In the genomic region with DNA sequence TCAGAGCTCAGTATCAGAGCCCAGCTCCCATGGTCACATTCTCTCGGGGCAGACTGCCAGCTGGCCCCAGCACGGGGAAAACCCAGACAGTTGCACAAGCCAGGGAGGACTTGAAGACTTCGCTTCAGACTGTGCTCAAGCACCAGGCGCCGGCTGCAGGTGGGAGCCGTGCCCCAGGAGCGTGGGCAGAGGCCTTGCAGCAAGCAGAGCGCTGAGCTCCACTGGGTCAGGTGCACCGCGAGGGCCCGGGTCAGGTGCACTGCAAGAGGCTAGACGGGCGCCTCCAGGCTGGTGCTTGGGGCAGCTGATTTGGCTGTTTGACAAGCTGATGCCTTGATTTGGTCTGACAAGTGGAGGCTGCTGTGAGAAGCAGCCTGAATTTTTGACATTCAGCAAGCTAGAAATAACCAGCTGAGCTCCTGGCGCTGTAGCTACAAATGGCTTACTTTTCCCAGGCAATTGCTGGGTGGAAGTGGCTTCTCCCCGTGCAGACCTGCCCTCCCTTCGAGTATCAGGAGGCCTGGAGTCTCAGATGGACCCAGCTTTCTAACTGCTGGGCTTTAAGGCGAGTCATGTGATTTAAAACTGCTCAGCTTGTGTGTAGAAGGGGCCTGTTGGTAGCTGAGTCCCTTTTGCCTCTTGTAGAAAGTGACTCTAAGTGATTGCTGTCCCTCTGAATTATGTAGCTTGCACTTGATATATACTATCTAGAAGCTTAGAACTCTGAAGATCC, we compare ENCODE assay signal across 8 mouse cellular contexts.
DNase-seq lines count a peak whose midpoint lies in the region; ATAC-seq and TF ChIP-seq lines count a peak whose summit lies in the region.

No protein-coding gene starts in this region.

- no peak for TF ChIP-seq CTCF in cerebellum, adult 2 months (IDR thresholded peaks at IDR 0.05; ENCODE audit: borderline replicate concordance, insufficient read depth, low read depth, low read length)
- TF ChIP-seq CTCF in lung, adult 2 months (IDR thresholded peaks at IDR 0.05; ENCODE audit: insufficient read depth, low read length), result no peak

- no peak for TF ChIP-seq POLR2A in cerebellum, adult 2 months (IDR thresholded peaks at IDR 0.05; ENCODE audit: borderline replicate concordance, insufficient read depth, low read length)
- no peak for TF ChIP-seq POLR2A in lung, adult 2 months (IDR thresholded peaks at IDR 0.05; ENCODE audit: borderline replicate concordance, extremely low read depth, low read depth, low read length)

- 14% methylated on average over 17 of the region's 17 CpGs for WGBS in cerebellum, adult 2 months
- 42% methylated on average over 17 of the region's 17 CpGs for WGBS in hindbrain, embryonic 11.5 days
- WGBS in lung, adult 2 months, result 24% methylated on average over 17 of the region's 17 CpGs

- H3K9me3 ChIP-seq in hindbrain, embryonic 11.5 days (ENCODE audit: control insufficient read depth, low read length), result no peaks in the 10 kb centered on the region

- H3K27me3 ChIP-seq in cerebellum, adult 2 months (ENCODE audit: control insufficient read depth, insufficient read depth, low read length), result no peaks in the 10 kb centered on the region
- no peaks in the 10 kb centered on the region; the same call in 1 of the 2 replicates for H3K27me3 ChIP-seq in hindbrain, embryonic 11.5 days (ENCODE audit: control insufficient read depth, insufficient read depth, low read length)

- peak overlapping the region; percentile 40; the same call in 1 of the 2 replicates for H3K27ac ChIP-seq in cerebellum, adult 2 months (ENCODE audit: insufficient read depth, low read length)
- no peak overlapping the region for H3K27ac ChIP-seq in hindbrain, embryonic 11.5 days (ENCODE audit: low read depth, low read length)

- no peaks in the 10 kb centered on the region for H3K36me3 ChIP-seq in hindbrain, embryonic 11.5 days (ENCODE audit: control insufficient read depth, insufficient read depth, low read length)

- H3K4me1 ChIP-seq in cerebellum, adult 2 months (ENCODE audit: control insufficient read depth, insufficient read depth, low read length), result peaks cover 9% of the 10 kb centered on the region
- no peaks in the 10 kb centered on the region for H3K4me1 ChIP-seq in hindbrain, embryonic 11.5 days (replicated peaks; ENCODE audit: control insufficient read depth, insufficient read depth, low read length)
- H3K4me1 ChIP-seq in lung, adult 2 months (ENCODE audit: control insufficient read depth, insufficient read depth, low read length), result peaks cover 16% of the 10 kb centered on the region

- H3K9ac ChIP-seq in hindbrain, embryonic 11.5 days (ENCODE audit: low read depth, low read length), result no peak overlapping the region

- H3K4me3 ChIP-seq in cerebellum, adult 2 months (replicated peaks; ENCODE audit: insufficient read depth, low read depth, low read length), result no peak overlapping the region
- no peak overlapping the region for H3K4me3 ChIP-seq in hindbrain, embryonic 11.5 days (ENCODE audit: low read depth, low read length)
- H3K4me3 ChIP-seq in lung, adult 2 months (replicated peaks; ENCODE audit: extremely low read depth, low read depth, low read length), result no peak overlapping the region

- H3K4me2 ChIP-seq in hindbrain, embryonic 11.5 days (replicated peaks; ENCODE audit: low read depth, low read length), result no peak overlapping the region

- no peak for ATAC-seq in hindbrain, embryonic 11.5 days (ENCODE audit: low FRiP score)

- DNase-seq in MN1 (ENCODE audit: low spot score), result peak; percentile 86
- peak; percentile 67 to 73 for DNase-seq in cerebellum, adult 2 months
- DNase-seq in frontal cortex, postnatal 36 days (ENCODE audit: low spot score in 2 of 2), result peak; percentile 74 to 80
- DNase-seq in hindbrain, embryonic 11.5 days (ENCODE audit: low spot score), result peak; percentile 11
- peak; percentile 31 for DNase-seq in layer of hippocampus, adult 8-10 months (ENCODE audit: low spot score in 2 of 2)
- peak; percentile 73 for DNase-seq in lung, adult 2 months
- peak; percentile 36 for DNase-seq in retina, postnatal 7 days (ENCODE audit: low read depth, low spot score)
- peak; percentile 56 for DNase-seq in urinary bladder, adult 2 months (ENCODE audit: low spot score)

Comparison
In these comparisons a context has a peak if more than half of its experiments do, and no peak if none do; other contexts are left out.
1. DNase-seq: peak in every context shown above with its lines; median percentile 86 in MN1; 77 in frontal cortex, postnatal 36 days; 73 in lung, adult 2 months; 70 in cerebellum, adult 2 months; 56 in urinary bladder, adult 2 months; 36 in retina, postnatal 7 days; 31 in layer of hippocampus, adult 8-10 months; 11 in hindbrain, embryonic 11.5 days.